Mouse (Mus musculus) spleen, postnatal 36 days (tissue): ENCODE data around the gene Mpzl1.
"Not testable (repeated sequence)": the region's sequence is repeated elsewhere in the genome, so short reads cannot be mapped to it uniquely, and the experiment has no call there.

Experiments used
- DNase-seq, 2 experiments: peaks; one replicate each; pipeline ENCODE4 v3.0.0; 2022; ENCODE audit warnings: low spot score in 2 of 2, mixed read lengths in 1 of 2

Gene Mpzl1

GRCm38 (mm10) chr1:165634151-165634884, at the start of gene Mpzl1:
TSS of gene Mpzl1 (minus strand) at chr1:165634538.
- peak; percentile 95 to 96 for DNase-seq

GRCm38 (mm10) chr1:165682056-165682853, 47.9 kb upstream of the Mpzl1 start:
- no peak for DNase-seq

- no peak for DNase-seq
Observed at GRCm38 (mm10) chr1:165681045-165681794, 46.9 kb upstream of the Mpzl1 start.

GRCm38 (mm10) chr1:165680086-165680485, 45.7 kb upstream of the Mpzl1 start:
- DNase-seq, result not testable (repeated sequence)

- DNase-seq, result no peak
Observed at GRCm38 (mm10) chr1:165679618-165679997, 45.3 kb upstream of the Mpzl1 start.

GRCm38 (mm10) chr1:165678861-165679617, 44.7 kb upstream of the Mpzl1 start:
- DNase-seq, result no peak

GRCm38 (mm10) chr1:165677558-165677957, 43.2 kb upstream of the Mpzl1 start:
- no peak for DNase-seq

- DNase-seq, result no peak
Observed at GRCm38 (mm10) chr1:165676993-165677392, 42.7 kb upstream of the Mpzl1 start.

GRCm38 (mm10) chr1:165675167-165675566, 40.8 kb upstream of the Mpzl1 start:
- DNase-seq, result no peak

GRCm38 (mm10) chr1:165672355-165672754, 38.0 kb upstream of the Mpzl1 start:
- peak in 1 of 2 experiments; percentile 29 for DNase-seq

- no peak for DNase-seq
Observed at GRCm38 (mm10) chr1:165670056-165670455, 35.7 kb upstream of the Mpzl1 start.

GRCm38 (mm10) chr1:165668904-165669303, 34.6 kb upstream of the Mpzl1 start:
- no peak for DNase-seq

- DNase-seq, result no peak
Observed at GRCm38 (mm10) chr1:165667380-165667779, 33.0 kb upstream of the Mpzl1 start.

GRCm38 (mm10) chr1:165666944-165667343, 32.6 kb upstream of the Mpzl1 start:
- DNase-seq, result no peak

GRCm38 (mm10) chr1:165665758-165666157, 31.4 kb upstream of the Mpzl1 start:
- DNase-seq, result no peak

GRCm38 (mm10) chr1:165663277-165663676, 28.9 kb upstream of the Mpzl1 start:
- peak; percentile 49 to 50 for DNase-seq

GRCm38 (mm10) chr1:165662426-165663192, 28.3 kb upstream of the Mpzl1 start:
- DNase-seq, result peak; percentile 36 to 48

GRCm38 (mm10) chr1:165661725-165662124, 27.4 kb upstream of the Mpzl1 start:
- no peak for DNase-seq

GRCm38 (mm10) chr1:165661191-165661590, 26.9 kb upstream of the Mpzl1 start:
- DNase-seq, result no peak

GRCm38 (mm10) chr1:165660774-165661173, 26.4 kb upstream of the Mpzl1 start:
- DNase-seq, result peak; percentile 36 to 52

GRCm38 (mm10) chr1:165658602-165659001, 24.3 kb upstream of the Mpzl1 start:
- peak; percentile 43 to 56 for DNase-seq
